Mouse (Mus musculus) myocyte (in vitro differentiated cells): ENCODE measurements around the gene Bex6.

Experiments used
- CEBPB ChIP-seq: IDR thresholded peaks from 2 replicates; pipeline ENCODE4 v1.6.1; 2011; ENCODE audit warnings: mild to moderate bottlenecking, moderate library complexity; ENCODE audit not compliant: poor library complexity, insufficient read depth, severe bottlenecking
- MYOD1 ChIP-seq, 3 experiments: IDR thresholded peaks; one replicate each; pipeline ENCODE4 v1.6.1; 2011; ENCODE audit warnings: control low read depth in 2 of 3, low read depth in 2 of 3, mild to moderate bottlenecking in 2 of 3, moderate library complexity in 1 of 3; ENCODE audit not compliant: insufficient read length in 2 of 3, control insufficient read depth in 1 of 3
- POLR2A ChIP-seq: IDR thresholded peaks from one replicate; pipeline ENCODE4 v1.6.1; 2011; ENCODE audit warnings: low read depth, mild to moderate bottlenecking, control low read depth, moderate library complexity; ENCODE audit not compliant: insufficient read length
- POLR2AphosphoS2 ChIP-seq: IDR thresholded peaks from one replicate; pipeline ENCODE4 v1.6.1; 2011; ENCODE audit warnings: low read depth, control low read depth; ENCODE audit not compliant: insufficient read length
- SRF ChIP-seq: IDR thresholded peaks from one replicate; pipeline ENCODE4 v1.6.1; 2011; ENCODE audit warnings: low read depth; ENCODE audit not compliant: control insufficient read depth, insufficient read length
- TCF12 ChIP-seq: IDR thresholded peaks from one replicate; pipeline ENCODE4 v1.6.1; 2011; ENCODE audit warnings: mild to moderate bottlenecking, control low read depth; ENCODE audit not compliant: poor library complexity, insufficient read depth, severe bottlenecking
- USF1 ChIP-seq: IDR thresholded peaks from one replicate; pipeline ENCODE4 v1.6.1; 2011; ENCODE audit warnings: low read depth, mild to moderate bottlenecking, control low read depth, moderate library complexity

DNA sequence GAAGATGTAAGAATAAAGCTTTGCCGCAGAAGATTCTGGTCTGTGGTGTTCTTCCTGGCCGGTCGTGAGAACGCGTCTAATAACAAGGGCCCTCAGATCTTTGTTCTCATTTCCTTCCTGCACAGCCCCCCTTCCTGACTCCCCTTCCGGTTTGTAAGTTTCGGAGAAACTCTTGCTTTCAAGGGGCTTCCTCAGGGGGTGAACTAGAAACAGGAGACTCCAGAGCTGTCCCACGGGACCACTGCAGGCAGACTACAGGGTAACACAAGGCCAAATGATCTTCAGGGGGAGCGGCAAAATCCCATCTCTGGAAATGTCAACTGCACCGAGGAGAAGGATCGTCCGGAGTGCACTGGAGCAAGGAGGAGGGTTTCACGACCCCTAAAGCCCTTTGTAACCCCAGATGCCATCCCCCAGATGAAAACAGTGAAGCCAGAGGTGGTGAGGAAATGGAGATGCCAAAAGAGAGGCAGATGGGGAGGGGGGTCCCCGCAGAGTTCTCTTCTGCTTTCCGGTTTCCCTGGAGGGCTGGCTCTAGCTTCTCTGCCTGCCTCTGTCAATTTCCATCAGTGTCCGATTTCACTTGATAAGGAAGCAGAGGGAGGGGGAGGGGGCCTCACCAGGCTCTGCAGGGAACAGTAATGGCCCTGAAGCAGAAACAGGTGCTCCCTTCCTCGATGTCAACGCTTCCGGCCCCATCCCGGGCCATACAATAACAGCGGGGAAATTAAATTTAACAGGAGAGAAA lies 20.8 kb downstream of the Bex6 start:
- TF ChIP-seq POLR2AphosphoS2 (no peak), MYOD1 (IDR thresholded peaks at IDR 0.05; ENCODE audit: control insufficient read depth in 1 of 3, insufficient read length in 2 of 3, low read depth in 2 of 3) (no peak), CEBPB (no peak), POLR2A (no peak), USF1 (no peak), SRF (no peak), TCF12 (no peak)
